Mouse (Mus musculus) cerebellum, adult 9-11 months (tissue): Measurements from ENCODE around the gene Rbfox3.
A peak's percentile ranks its signal among the peaks of the same experiment; 100 is the strongest.

Source experiments
- DNase-seq: peaks from one replicate; pipeline ENCODE4 v3.0.0; 2022

Gene Rbfox3

DNA sequence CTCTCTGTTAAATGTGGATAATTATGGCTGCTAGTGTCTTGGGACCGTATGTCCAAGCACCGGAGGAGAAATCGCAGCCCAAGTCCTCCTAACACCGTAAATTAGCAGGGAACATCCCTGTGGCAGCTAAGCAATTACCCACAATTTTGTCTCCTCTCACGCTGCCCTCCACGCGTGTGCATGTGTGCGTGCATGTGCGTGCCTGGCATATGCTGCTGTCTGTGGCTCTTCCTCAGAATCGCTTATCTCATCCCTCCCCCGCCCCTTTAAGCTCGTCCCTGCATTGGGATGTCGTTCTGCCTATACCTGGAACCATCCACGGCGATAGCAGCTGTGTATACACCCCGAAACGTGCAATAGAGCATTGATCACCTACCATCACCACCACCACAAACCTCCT is 156.4 kb downstream of the Rbfox3 start:
- DNase-seq, result no peak

DNA sequence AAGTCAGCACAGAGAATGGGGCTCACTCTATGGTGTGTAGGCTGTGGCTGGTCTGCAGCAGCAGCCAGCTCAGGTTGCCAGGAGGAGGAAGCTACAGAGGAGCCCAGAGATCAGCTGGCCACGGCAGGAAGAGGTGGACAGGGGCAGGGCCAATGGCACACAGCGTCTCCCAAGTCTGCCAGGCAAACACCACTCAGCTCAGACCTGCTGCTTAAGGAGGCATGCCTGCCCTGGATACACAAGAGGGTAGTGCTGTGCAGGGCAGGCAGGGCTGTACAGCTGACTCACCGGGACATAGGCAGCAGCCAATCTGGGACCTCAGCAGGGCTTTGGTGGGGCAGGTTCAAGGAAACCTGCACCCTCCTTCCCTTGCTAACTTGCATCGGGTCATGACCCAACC is 156.9 kb downstream of the Rbfox3 start:
- no peak for DNase-seq

- peak; percentile 77 for DNase-seq
Measured at GRCm38 (mm10) chr11:118751879-118752616, 159.3 kb downstream of the Rbfox3 start.

DNA sequence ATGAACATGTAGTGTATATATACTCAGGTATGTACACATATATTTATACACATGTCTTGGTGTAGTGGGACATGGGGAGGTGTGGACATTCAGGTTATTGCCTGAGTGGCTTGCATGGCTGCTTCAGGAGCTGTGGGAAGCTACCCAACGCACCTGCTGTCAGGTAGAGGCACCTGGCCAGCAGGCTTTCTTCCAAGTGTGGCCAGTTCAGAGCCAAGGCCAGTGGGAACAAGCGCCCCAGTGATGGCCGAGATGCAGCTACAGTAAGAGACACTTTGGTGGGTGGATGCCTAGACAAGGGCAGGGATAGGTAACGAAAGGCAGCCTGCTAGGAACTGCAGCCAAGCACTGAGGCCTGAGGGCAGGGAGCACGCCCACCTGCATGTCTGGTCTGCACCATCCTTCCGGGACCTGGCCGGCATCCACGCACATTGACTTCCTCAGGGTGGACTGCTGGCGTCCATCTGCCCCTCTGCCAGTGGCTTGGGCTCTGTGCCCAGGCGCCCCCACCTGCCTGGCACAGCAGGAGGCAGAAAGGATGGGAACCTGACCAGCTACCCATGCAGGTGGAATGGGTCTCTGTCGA is 160.6 kb downstream of the Rbfox3 start:
- DNase-seq, result peak; percentile 96

DNA sequence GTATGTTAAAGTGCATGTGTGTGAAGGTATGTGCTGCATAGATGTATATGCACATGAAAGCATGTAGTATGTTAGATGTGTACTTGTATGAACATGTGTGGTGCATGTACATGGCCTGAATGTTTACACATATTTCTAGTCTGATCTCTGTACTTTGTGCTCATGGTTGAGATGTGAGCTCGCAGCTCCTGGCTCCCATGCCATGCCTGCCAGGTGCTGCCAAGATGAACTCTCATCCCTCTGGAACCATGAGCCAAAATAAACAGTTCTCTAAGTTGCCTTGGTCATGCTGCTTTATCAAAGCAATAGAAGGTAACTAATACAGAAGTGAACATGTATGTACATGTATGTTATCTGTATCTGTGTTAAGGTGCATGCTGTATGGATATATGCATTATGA is 161.9 kb downstream of the Rbfox3 start:
- DNase-seq, result no peak

GRCm38 (mm10) chr11:118748622-118749021 is 162.8 kb downstream of the Rbfox3 start:
- peak; percentile 78 for DNase-seq

DNA sequence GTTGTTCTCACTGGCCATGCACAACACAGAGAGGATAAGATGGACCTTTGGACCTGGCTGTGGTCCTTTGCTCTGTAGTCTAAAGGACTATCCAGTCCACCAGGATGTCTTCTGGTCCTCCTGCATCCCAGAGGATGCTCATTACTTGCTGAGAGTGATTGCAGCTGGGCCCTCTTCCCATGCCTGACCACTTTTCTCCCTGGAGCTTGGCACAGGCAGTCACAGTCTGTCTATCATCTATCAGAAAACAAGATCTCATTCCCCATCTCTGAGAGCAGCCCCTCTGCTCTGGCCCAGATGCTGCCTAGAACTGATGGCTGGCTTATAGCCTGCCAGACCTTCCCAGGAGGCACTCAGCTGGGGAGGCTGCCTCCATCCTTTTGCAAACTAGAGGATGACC is 166.1 kb downstream of the Rbfox3 start:
- no peak for DNase-seq

DNA sequence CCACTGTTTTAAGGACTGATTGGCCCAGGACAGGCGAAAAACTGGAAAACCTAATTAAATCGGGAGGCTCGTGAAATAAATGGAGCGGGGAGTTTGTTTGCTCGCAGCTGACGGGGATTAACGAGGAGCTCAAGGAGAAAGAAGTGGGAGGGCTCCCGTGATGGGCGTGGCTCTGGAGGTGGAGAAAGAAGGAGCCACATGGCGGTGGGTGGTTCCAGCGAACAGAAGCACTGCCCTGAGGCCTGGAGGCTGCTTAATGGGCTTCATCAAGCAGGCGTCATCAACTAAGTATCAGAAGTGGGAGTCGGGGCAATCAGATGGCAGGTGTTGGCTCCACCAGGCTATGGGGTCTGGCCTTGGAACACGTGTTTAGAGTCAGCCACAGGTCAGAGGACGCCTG is 166.6 kb downstream of the Rbfox3 start:
- no peak for DNase-seq

DNA sequence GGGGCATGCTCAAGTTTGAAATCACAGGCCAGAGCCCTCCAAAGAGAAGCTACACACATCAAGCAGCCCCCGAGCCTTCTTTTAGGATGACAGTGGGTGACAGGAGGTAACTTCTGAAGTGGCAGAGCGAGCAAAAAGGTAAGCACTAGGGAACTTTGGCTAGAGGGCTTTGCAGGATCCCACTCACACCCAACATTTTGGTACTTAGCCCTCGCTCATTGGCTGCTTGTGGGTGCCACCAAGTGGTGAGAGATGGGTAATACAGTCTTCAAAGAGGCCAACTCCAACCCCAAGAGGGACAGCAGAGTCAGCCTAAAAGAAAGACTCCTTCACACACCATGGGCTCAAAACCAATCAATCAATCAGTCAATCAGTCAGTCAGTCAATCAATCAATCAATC is 168.6 kb downstream of the Rbfox3 start:
- peak; percentile 64 for DNase-seq

GRCm38 (mm10) chr11:118741262-118741661 is 170.1 kb downstream of the Rbfox3 start:
- no peak for DNase-seq

DNA sequence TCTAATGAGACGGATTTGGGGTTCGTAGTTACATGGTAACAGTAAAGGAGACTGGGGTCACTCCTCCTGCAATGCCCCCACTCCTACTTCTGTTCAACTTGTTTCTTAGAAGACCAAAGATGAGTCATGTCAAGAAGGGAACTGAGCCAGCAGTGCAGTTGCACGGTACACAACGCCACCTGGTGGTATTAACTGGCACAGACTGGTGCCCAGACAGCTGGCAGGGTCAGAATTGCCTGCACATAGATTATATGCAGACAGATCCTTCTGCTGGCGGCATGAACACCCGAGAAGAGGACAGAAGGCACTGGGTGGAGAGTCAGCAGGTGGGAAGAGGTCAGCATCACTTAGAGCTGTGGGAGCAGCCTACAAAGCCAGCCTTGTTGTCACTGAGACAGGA is 171.4 kb downstream of the Rbfox3 start:
- DNase-seq, result peak; percentile 85

DNA sequence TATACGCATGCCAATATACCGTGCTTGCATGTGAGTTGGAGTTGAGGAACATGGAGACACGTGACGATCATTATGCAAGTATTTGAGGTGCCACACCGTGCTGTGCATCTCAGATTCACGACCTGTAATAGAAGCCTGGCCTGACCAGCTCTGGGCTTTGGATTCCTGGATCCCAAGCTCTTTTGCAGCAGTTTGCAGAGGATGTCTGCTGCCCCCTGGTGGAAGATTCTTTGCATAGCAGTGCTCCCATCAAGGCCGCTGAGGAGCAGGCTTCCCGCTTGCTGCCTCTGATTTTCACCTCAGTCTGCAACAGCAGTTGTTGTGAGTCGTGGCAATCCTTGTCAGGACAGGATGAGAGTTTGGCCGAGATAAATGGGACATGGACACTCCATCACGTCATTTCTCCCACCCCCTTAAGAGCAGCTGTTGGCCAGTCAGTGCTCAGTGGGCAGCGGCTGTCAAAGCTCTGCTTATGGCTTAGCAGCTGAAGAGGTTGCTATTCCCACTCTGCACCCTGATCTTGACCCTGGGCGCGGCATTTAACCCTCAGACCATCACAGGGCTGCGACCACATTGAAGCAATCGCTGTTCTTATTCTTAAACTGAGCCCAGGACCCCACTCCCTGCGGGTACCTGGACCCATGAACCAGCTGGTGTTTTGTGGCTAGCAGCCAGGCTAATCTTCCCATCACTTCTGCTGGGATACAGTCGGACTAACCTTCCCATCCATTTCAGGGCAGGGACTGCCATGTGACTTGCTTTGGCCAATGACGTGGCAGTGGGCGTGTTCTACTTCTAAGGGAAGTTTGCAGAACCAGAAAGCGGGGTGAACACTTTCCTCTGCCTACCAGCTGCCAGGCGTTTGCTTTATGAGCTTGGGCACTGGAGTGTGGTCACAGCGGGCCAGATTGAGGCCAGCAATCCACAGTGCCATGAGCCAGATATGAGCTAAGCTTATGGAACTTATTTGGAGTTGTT is 172.3 kb downstream of the Rbfox3 start:
- peak; percentile 84 for DNase-seq

DNA sequence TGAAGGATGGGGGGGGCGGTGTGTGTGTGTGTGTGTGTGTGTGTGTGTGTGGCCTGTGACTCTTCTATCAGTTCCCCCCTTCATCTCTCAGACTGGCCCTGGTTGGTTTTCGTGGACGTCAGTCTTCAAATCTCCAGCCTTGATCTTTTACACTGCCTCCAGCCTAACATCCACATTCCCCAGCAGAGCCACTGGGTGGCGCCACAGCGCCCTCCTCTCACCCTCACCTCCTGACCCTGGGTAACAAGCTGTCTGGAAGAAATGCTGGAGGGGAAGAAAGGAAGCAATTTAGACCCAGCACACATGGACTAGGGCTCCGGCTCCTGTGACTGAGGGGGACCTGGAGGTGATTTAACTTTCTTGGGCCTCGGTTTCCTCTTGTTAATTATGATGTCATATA is 173.1 kb downstream of the Rbfox3 start:
- peak; percentile 45 for DNase-seq

GRCm38 (mm10) chr11:118737821-118738220 is 173.6 kb downstream of the Rbfox3 start:
- peak; percentile 33 for DNase-seq

DNA sequence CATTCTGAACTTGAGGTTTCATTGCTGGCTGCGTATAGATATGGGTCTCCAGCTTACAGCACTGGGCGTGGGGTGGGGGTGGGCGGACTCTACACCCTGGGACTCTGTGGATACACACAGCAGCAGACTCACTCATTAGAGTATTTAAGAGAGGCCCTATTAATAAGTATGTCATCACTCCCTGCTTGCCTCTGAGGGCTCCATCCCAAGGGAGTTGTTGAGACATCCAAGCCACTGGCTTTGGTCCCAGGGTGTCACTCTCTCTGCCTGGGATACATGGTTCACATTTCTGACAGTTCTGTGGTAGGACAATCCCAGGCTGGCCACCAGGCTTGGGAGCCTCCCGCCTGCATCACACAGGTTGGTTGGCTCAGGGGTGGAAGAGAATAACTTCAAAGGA is 174.4 kb downstream of the Rbfox3 start:
- no peak for DNase-seq

GRCm38 (mm10) chr11:118731655-118732054 is 179.7 kb downstream of the Rbfox3 start:
- no peak for DNase-seq

DNA sequence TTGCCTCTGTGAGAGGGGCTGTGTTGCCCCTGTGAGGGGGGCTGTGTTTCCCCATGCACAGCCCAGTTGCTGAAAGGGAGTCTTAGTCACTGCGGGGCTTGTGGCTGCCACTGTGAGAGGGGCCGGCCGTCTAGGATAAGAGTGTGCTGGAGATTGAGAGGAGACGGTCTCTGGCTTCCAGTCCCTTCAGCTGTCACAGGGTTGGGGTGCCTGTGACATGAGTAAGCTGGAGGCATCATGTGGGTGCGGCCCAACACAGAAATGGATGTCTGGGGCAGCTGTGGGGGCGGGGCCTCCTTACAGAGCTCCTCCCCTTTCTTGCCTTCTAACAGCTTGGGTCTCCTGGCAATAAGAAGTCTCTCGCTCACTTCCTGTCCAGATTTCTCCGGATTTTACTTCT is 182.0 kb downstream of the Rbfox3 start:
- peak; percentile 43 for DNase-seq

DNA sequence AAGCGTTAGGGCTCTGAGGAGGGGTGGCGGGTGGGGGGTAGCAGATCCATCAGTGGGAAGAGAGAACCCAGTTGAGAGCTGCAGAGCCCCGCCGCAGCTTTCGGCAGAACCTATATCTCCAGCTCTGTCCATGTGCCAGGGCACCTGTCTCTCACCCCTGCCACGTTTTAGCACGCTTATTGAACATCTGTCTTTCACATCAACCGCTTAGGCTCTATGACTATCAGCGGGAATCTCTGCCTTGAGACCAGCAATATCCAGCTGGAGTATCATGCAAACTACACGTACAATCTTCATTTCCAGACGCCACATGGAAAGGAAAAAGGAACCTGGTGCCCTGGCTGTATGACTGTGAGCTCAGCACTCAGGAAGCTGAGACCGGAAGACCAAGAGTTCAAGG is 182.6 kb downstream of the Rbfox3 start:
- DNase-seq, result no peak

DNA sequence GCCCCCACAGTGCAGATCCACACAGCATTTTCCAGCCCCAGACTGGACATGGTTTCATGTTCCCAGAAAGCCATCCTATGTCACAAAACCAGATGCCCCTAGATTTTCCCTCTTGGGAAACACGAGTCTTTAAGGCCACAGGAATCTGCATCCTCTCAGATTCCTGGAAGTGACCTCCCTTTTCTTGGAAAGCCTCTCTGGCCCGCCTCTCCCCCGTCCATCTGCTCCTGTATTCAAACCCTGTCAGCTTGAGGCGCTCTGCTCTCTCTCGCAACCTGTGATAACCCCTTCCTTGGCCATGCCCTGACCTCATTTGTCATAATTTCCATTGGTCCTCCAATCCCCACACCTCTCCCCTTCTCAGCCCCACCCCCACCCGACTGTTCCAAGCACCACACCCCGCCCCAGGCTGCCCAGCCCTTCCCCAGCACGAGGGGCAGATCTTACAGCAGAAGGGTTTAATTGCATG is 183.3 kb downstream of the Rbfox3 start:
- DNase-seq, result peak; percentile 73

DNA sequence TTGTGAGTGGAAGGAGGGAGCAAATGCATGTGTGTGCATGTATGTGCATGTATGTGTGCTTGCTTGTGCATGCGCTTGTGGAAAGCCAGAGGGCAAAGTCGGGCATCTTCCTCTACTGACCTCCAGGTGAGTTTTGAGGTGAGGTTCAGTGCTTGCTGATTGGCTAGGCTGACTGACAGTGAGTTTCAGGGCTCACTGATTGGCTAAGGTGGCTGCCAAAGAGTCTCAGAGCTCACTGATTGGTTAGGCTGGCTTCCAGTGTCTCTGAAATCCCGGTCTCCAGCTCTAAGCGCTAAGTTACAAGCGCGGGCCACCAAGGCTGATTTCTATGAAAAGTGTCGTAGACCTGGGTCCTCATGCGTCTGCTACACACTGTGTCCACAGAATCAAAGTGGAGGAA is 185.0 kb downstream of the Rbfox3 start:
- no peak for DNase-seq

GRCm38 (mm10) chr11:118724423-118724822 is 187.0 kb downstream of the Rbfox3 start:
- no peak for DNase-seq

- DNase-seq, result no peak
Measured at GRCm38 (mm10) chr11:118723166-118723565, 188.2 kb downstream of the Rbfox3 start.

- DNase-seq, result no peak
Measured at GRCm38 (mm10) chr11:118721898-118722297, 189.5 kb downstream of the Rbfox3 start.
